Mouse (Mus musculus) ES-Bruce4 (cell line): ENCODE data around the gene Notch4.

Experiments
- CTCF ChIP-seq: IDR thresholded peaks from one replicate; pipeline ENCODE4 v1.8.1; 2011; ENCODE audit warnings: low read depth, low read length
- POLR2A ChIP-seq: IDR thresholded peaks from one replicate; pipeline ENCODE4 v1.8.1; 2011; ENCODE audit warnings: low read length; ENCODE audit not compliant: insufficient read depth

GRCm38 (mm10) chr17:34599891-34600290 lies 35.8 kb downstream of the Notch4 start:
- TF ChIP-seq POLR2A: no peak
- TF ChIP-seq CTCF: no peak
